18 mouse cellular contexts compared by ENCODE assay signal in genomic region chr5:102659061-102659460, GRCm38 (mm10).
"Had no signal": no experiment of that assay in that cellular context is flagged by ENCODE, and none has a peak within 500 bp of the region (broad histone marks: within the 10 kb centered on the region; RNA-seq: fewer than 3 reads in every experiment).

No protein-coding gene starts in this region.

- H3K4me2 ChIP-seq: limb, embryonic 12.5 days; limb, embryonic 15.5 days; liver, embryonic 11.5 days; lung, embryonic 15.5 days; midbrain, embryonic 11.5 days had no signal

- H3K4me3 ChIP-seq: limb, embryonic 12.5 days; limb, embryonic 15.5 days; lung, embryonic 15.5 days had no signal

- H3K36me3 ChIP-seq: limb, embryonic 12.5 days; limb, embryonic 15.5 days; lung, embryonic 15.5 days had no signal

- H3K27me3 ChIP-seq: limb, embryonic 12.5 days; limb, embryonic 15.5 days; lung, embryonic 15.5 days had no signal

- H3K9ac ChIP-seq: limb, embryonic 12.5 days; limb, embryonic 15.5 days; liver, embryonic 14.5 days; liver, postnatal 0 days; lung, embryonic 15.5 days had no signal

- DNase-seq: kidney, adult 18-20 months; kidney, adult 9 months; kidney, postnatal 36 days; left cerebral cortex, postnatal 4 days; liver, postnatal 0 days; lung, postnatal 10 days; lung, postnatal 36 days; midbrain, embryonic 14.5 days; thymus, adult 2 months; thymus, postnatal 14 days; thymus, postnatal 4 days had no signal

- H3K27ac ChIP-seq: kidney, postnatal 0 days; limb, embryonic 12.5 days; limb, embryonic 15.5 days; liver, embryonic 14.5 days; lung, embryonic 15.5 days had no signal

- H3K9me3 ChIP-seq: limb, embryonic 12.5 days; limb, embryonic 15.5 days; lung, embryonic 15.5 days had no signal

- ATAC-seq: liver, postnatal 0 days had no signal
